Mouse (Mus musculus): ENCODE measurements around the gene Wdr93.

Gene Wdr93

DNA sequence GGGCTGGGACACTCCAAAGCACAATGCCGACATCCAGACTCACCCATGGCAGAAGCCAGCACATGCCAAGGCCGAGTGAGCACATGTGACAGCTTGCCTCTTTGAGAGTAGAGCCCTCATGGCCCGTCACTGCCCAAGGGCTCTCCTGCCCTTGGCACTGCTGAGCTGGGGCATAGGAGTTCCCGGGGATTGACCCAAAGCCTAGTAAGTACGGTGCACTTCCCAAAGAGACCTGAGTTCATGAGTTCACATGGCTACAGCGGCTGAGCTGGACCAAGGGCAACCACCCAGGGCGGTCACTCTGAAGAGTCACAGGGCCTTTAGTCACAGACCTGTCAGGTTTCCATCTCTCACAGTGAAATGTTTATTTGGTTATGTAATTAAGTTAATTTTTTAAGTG is 65.6 kb downstream of the Wdr93 start:
- no peak for DNase-seq

DNA sequence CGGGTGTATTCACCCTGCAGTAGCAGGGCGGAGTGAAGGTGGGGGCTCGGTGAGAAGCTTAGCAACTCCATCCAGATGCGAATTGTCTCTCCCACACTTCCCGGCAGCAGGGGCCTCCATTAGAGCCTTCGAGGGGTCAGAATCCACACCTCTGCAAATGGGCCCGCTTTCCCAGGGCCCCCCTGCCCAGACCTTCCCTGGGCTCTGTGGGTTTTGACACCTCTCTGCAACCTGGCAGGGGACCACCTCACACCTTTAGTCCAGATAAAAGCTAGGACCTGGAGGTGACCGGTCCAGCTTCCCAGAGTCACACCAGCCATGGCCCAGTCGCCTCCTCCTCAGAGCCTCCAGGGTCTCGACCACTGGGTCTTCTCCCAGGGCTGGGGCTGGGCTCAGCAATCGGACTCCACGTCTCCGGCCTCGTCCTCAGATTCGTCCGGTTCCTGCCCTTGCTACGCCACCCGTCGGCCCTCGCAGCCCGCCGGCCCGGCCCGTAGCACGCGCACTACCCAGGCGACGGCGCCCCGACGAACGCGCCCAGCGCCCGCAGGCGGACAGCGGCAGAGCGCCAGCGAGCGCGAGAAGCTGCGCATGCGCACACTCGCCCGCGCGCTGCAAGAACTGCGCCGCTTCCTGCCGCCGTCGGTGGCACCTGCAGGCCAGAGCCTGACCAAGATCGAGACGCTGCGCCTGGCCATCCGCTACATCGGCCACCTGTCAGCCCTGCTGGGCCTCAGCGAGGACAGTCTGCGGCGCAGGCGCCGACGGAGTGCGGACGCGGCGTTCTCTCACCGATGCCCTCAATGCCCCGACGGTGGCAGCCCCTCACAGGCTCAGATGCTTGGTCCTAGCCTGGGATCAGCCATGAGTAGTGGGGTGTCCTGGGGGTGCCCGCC is 67.9 kb downstream of the Wdr93 start, which contains the start of gene Mesp2:
Gene Mesp2 (plus strand): TSS at position 117 of the 896 bp plus-strand sequence.
- DNase-seq = peak; percentile 12

DNA sequence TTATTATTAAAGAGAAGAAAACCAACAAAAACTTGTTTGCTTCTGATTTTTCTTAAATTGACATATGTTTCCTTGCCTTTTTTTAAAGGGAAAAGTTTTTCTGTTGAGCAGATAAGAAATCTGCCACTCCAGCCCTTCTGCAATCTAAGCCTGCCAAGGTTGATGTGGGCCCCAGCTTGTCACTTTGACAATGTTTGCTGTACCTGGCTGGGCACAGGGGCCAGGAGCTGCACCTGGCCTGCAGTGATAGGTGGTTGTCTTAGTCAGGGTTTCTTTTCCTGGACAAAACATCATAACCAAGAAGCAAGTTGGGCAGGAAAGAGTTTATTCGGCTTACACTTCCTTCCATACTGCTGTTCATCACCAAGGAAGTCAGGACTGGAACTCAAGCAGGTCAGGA is 70.4 kb downstream of the Wdr93 start:
- no peak for DNase-seq

DNA sequence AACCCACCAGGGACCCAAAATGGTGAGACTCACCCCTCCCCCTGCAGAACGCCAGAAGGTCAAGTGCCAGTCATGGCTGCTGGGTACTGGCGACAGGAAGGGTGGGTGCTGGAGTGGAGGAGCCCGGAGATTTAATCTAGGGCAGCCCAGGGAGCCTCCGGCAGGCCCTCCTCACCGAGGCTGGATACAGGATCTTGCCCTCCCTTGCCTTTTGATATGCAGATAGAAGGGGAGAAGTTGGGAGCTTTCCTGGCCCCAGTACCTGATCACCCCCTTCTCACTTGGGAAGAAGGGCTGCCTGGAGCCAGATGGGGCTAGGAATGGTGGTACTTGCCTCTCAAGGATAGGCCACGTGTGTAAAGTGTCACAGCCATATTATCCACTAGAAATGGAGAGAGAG is 75.4 kb downstream of the Wdr93 start:
- no peak for DNase-seq

DNA sequence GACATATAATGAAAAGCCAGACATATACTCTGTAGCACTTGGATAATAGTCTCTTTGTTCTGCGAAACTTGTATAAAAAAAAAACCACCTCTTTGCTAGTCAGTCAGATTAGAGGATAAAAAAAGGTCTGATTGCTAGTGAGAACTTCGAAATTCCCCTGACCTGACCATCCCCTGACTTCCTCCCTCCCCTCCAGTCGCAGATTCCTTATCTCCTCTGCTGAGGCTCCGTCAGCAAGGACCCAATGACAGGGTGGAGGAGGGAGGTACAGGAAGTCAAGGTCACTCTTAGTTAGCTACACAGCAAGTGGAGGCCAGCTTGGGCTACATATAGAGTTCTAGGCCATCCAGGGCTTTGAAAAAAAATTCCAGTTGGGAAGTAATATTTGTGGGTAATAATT is 76.6 kb downstream of the Wdr93 start:
- DNase-seq = no peak

DNA sequence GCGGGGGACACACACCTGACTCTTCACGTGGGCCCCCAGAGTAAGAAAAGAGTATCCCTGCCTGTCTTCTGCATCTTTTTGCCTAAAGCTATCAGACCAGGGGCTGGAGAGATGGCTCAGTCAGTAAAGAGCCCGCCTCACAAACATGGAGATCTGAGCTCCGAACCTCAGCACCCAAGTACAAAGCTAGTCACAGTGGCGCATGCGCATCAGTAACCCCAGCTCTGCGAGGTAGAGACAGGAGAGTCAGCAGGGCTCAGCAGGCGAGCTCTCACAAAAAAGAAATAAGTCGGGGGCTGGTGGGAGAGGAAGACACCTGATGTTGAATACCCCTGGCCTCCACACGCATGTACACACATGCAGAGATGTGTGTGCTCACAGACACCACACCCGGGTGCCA is 77.0 kb downstream of the Wdr93 start:
- DNase-seq = no peak

DNA sequence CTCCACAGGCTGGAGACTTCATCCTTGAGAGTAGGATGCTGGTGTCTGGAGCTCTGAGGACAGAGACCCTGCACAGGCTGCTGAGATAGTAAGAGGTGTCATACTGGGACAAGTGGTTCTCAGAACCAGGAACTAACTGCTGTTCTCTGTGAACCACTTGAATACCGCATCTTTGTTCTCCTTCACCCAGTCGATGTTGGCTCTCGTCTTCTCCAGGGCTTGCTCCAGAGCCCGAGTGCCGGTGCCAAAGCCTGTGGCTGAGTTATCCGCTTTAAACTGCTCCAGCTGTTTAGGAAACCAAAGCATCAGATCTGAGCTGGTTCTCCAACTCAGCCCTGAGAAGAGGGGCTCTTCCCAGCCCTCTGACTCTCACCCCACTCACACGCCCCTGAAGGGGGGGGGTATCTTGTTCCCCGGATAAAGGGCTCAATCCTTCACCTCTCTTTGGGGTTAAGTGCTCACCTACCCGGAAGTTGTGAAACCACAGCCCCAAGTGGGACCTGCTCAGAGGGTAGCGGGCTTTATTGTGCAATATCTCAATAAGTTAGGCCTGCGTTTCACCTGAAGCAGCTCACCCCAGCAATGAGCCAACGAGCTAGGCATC is 79.2 kb downstream of the Wdr93 start:
- DNase-seq = no peak

DNA sequence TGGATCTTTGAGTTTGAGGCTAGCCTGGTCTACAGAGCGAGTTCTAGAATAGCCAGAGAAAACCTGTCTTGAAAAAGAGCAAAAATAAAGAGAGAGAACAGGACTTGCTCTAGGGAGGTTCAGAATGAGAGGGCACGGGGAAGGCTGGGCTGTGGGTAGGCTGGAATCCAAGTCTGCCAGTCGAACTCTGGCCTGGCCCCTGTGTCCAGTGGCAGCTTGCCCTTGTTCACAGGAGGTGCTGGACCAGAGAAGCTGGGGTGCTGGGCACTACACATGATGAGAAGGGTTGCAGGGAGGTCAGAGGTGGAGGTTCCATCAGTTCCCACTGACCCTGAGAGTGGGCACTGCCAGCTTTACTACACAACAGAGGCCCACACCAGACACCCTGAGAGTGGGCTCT is 85.4 kb downstream of the Wdr93 start:
- DNase-seq = no peak

DNA sequence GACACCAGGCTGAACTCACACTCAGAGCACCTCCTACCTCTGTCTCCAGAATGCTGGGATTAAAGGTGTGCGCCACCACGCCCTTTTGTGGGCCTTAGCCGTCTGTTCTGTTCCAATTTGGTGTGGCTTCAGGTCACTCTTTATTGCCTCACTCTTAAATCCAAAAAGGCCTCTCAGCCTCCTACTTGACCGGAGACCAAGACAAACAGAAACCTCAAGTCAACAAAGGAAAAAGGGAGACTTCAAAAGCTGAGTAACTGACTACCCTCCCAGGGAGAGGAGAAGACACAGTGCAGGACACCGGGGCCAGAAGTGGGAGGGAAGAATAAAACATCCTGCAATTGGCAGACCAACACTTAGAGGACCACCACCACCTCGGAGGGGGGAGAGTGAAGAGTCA is 88.2 kb downstream of the Wdr93 start:
- DNase-seq = no peak

DNA sequence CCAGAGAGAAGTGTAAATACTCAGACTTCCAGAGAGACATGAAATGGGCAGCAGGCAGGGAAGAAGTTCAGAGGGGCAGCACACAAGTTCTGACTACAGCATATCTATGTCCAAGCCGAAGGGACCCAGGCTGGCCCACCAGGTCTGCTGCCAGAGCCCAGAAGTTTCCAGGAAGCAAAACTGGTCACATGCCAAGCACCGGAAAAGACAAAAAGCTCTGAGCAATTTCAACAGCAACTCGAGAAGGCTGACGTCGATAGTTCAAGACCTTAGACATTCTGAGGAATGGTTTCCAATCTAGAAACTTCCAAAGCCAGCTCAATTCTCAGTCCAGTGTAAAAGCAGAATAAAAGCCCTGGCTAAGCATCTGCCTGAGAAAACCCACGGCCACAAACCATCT is 88.6 kb downstream of the Wdr93 start:
- no peak for DNase-seq

DNA sequence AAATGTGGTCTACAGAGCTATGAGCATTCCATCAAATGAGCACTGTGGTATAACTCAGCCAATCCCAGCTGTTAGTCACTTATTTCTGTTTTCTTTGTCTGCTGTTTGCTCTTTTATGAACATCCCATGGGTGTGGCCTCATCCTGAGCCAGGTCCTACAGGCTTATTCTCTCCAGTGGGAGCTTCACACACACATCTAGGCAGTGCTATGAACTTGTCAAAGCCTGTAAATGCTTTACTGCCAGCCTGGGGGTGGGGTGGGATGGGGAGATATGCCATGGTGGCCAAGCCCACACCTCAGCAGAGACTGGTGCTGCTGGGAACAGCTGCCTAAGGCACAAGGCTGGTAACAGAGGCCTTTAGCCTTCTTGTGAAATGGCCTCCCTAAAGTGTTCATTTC is 90.0 kb downstream of the Wdr93 start:
- DNase-seq = no peak

DNA sequence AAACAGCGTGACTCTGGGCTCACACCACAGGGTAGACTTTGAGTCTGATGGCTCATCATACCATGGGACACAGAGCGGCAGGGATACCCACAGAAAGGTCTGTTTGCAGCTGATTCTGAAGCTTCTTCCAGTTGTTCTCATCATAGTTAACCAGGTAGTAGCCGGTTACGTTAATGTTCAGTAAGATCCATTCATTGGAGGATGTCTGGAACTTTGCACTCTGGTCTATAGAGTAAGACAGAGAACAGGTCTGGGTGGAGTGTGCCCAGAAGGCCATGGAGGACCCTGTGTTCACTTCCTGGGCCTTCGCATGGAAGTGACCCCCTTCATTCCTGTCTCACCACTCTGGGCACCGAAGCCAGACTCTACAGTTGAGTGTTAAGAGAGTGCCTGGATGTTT is 92.2 kb downstream of the Wdr93 start:
- DNase-seq = no peak

Data from cerebellum, adult 11-12 months (tissue).